Mouse (Mus musculus) midbrain, postnatal 0 days (tissue): ENCODE measurements around the gene Setdb2. TPM values are rescaled to one million over a fixed set of nuclear protein-coding genes. Genes with fewer than 3 reads are reported as not detected.
"Not testable (repeated sequence)": the region's sequence is repeated elsewhere in the genome, so short reads cannot be mapped to it uniquely, and the experiment has no call there.

Source experiments
- ATAC-seq: fragments of 200-750 bp; cut with Nextera tagmentation; 2 replicates; pipeline ENCODE4 v1.8.0; 2017; ENCODE audit warnings: moderate number of reproducible peaks, mild to moderate bottlenecking, moderate TSS enrichment, moderate library complexity; ENCODE audit not compliant: low FRiP score
- DNase-seq: peaks from one replicate; pipeline ENCODE4 v3.0.0-alpha.2; 2015; ENCODE audit warnings: low spot score
- H3K27ac ChIP-seq: fragments of 300-500 bp; sonication (generic); 2 replicates; pipeline ENCODE4 v1.5.1; 2014; ENCODE audit warnings: low read depth, mild to moderate bottlenecking, low read length, mixed read lengths
- H3K27me3 ChIP-seq: fragments of 300-500 bp; sonication (generic); 2 replicates; pipeline ENCODE4 v1.6.1; 2014; ENCODE audit warnings: low read length, control low read depth, mixed read lengths; ENCODE audit not compliant: insufficient read depth
- H3K36me3 ChIP-seq: fragments of 300-500 bp; sonication (generic); 2 replicates; pipeline ENCODE4 v1.6.1; 2014; ENCODE audit warnings: low read length, control low read depth, mixed read lengths; ENCODE audit not compliant: insufficient read depth
- H3K4me1 ChIP-seq: fragments of 300-500 bp; sonication (generic); 2 replicates; pipeline ENCODE4 v1.6.1; 2014; ENCODE audit warnings: mild to moderate bottlenecking, control low read depth, antibody characterized with exemption, low read length, mixed read lengths; ENCODE audit not compliant: insufficient read depth
- H3K4me2 ChIP-seq: fragments of 300-500 bp; sonication (generic); 2 replicates; pipeline ENCODE4 v1.6.1; 2014; ENCODE audit warnings: low read depth, mild to moderate bottlenecking, low read length, mixed read lengths; ENCODE audit not compliant: poor library complexity, severe bottlenecking
- H3K4me3 ChIP-seq: fragments of 300-500 bp; sonication (generic); 2 replicates; pipeline ENCODE4 v1.5.1; 2014; ENCODE audit warnings: low read depth, mild to moderate bottlenecking, low read length, moderate library complexity
- H3K9ac ChIP-seq: fragments of 300-500 bp; sonication (generic); replicated peaks from 2 replicates; pipeline ENCODE4 v1.6.1; 2014; ENCODE audit warnings: mild to moderate bottlenecking, low read length, moderate library complexity, mixed read lengths; ENCODE audit not compliant: poor library complexity, severe bottlenecking
- H3K9me3 ChIP-seq: fragments of 300-500 bp; sonication (generic); 2 replicates; pipeline ENCODE4 v1.6.1; 2016; ENCODE audit warnings: low read length, control low read depth
- CTCF ChIP-seq: IDR thresholded peaks from 2 replicates; pipeline ENCODE4 v1.5.1; 2016; ENCODE audit warnings: antibody characterized with exemption, mild to moderate bottlenecking
- WGBS: fragments of 180-500 bp; shearing (Covaris S2); extraction: QIAGEN DNeasy Blood & Tissue Kit; methylation state at CpG from one replicate; pipeline ENCODE4 v1.1.7; 2014; 5-methylcytosine and 5-hydroxymethylcytosine counted together
- polyA plus RNA-seq: library from polyadenylated mRNA; unstranded; fragments of >200 nt; fragmentation: Nextera tagmentation; extraction: Ambion mirVana; gene quantifications from 2 replicates; pipeline ENCODE4 v1.2.1, GENCODE M21; 2015
- total RNA-seq: library from RNA; depleted of rRNA; stranded (reverse); fragments of >200 nt; gene quantifications from 2 replicates; pipeline ENCODE4 v1.2.3, GENCODE M21; 2014

Setdb2 gene
- total and polyA plus RNA-seq, 2 experiments from 2014 or later, result 2.5 to 4.3 TPM

GRCm38 (mm10) chr14:59396999-59397398 is 43.7 kb downstream of the Setdb2 start:
- ATAC-seq (no peak), DNase-seq (no peak)
- Histone ChIP-seq H3K4me3 (no peak overlapping the region), H3K36me3 (no peaks in the 10 kb centered on the region), H3K4me1 (no peaks in the 10 kb centered on the region), H3K9me3 (no peaks in the 10 kb centered on the region), H3K4me2 (no peak overlapping the region), H3K9ac (no peak overlapping the region), H3K27me3 (no peaks in the 10 kb centered on the region), H3K27ac (no peak overlapping the region)
- TF ChIP-seq CTCF, result no peak
- 89% methylated on average over 2 of the region's 2 CpGs for WGBS

- ATAC-seq, result no peak
- H3K27me3 ChIP-seq, result no peaks in the 10 kb centered on the region
- H3K9me3 ChIP-seq, result no peaks in the 10 kb centered on the region
- no peaks in the 10 kb centered on the region for H3K36me3 ChIP-seq
- no peak within 1 kb of the TSS for H3K4me3 ChIP-seq
- H3K4me1 ChIP-seq, result no peaks in the 10 kb centered on the region
- no peak within 1 kb of the TSS for H3K9ac ChIP-seq
- no peak for TF ChIP-seq CTCF
- DNase-seq, result no peak
- WGBS, result 93% methylated on average over 3 of the region's 3 CpGs
- H3K4me2 ChIP-seq, result no peak within 1 kb of the TSS
- H3K27ac ChIP-seq, result no peak within 1 kb of the TSS
These were observed 45.4 kb downstream of the Setdb2 start, which contains the start of gene Phf11c for GRCm38 (mm10) chr14:59395281-59395680. Gene Phf11c (minus strand): TSS chr14:59395381.

GRCm38 (mm10) chr14:59390181-59390580 is 50.5 kb downstream of the Setdb2 start:
- not testable (repeated sequence) for ATAC-seq, DNase-seq

GRCm38 (mm10) chr14:59389532-59389931 is 51.2 kb downstream of the Setdb2 start:
- no peak overlapping the region for H3K4me3 ChIP-seq
- no peak overlapping the region for H3K4me2 ChIP-seq
- H3K9me3 ChIP-seq, result no peaks in the 10 kb centered on the region
- H3K27ac ChIP-seq, result no peak overlapping the region
- H3K27me3 ChIP-seq, result no peaks in the 10 kb centered on the region
- no peak for TF ChIP-seq CTCF
- WGBS, result 58% methylated on average over 1 of the region's 1 CpGs
- H3K9ac ChIP-seq, result no peak overlapping the region
- ATAC-seq (no peak), DNase-seq (no peak)
- no peaks in the 10 kb centered on the region for H3K36me3 ChIP-seq
- H3K4me1 ChIP-seq, result no peaks in the 10 kb centered on the region

More at GRCm38 (mm10) chr14:59390181-59390580, 50.5 kb downstream of the Setdb2 start:
- H3K4me2 ChIP-seq, H3K4me1 ChIP-seq, H3K9me3 ChIP-seq, H3K9ac ChIP-seq, H3K27ac ChIP-seq, H3K36me3 ChIP-seq, H3K27me3 ChIP-seq, H3K4me3 ChIP-seq: not testable (repeated sequence)
- 77% methylated on average over 4 of the region's 4 CpGs for WGBS
- TF ChIP-seq CTCF, result peak; percentile 53

- H3K27me3 ChIP-seq, result no peaks in the 10 kb centered on the region
- no peak overlapping the region for H3K27ac ChIP-seq
- H3K36me3 ChIP-seq, result no peaks in the 10 kb centered on the region
- ATAC-seq (no peak), DNase-seq (no peak)
- 93% methylated on average over 25 of the region's 25 CpGs for WGBS
- H3K9ac ChIP-seq, result no peak overlapping the region
- H3K4me3 ChIP-seq, result no peak overlapping the region
- no peaks in the 10 kb centered on the region; the same call in 1 of the 2 replicates for H3K9me3 ChIP-seq
- no peaks in the 10 kb centered on the region for H3K4me1 ChIP-seq
- no peak for TF ChIP-seq CTCF
- no peak overlapping the region for H3K4me2 ChIP-seq
These were observed 70.2 kb downstream of the Setdb2 start for GRCm38 (mm10) chr14:59370348-59371068.

GRCm38 (mm10) chr14:59366386-59367105 is 74.1 kb downstream of the Setdb2 start:
- ATAC-seq, result no peak

More at GRCm38 (mm10) chr14:59366386-59367105, 74.1 kb downstream of the Setdb2 start:
- Histone ChIP-seq H3K27me3 (no peaks in the 10 kb centered on the region), H3K4me1 (no peaks in the 10 kb centered on the region), H3K9ac (no peak overlapping the region), H3K27ac (no peak overlapping the region), H3K9me3 (no peaks in the 10 kb centered on the region; the same call in 1 of the 2 replicates), H3K4me2 (no peak overlapping the region), H3K36me3 (no peaks in the 10 kb centered on the region), H3K4me3 (no peak overlapping the region)
- DNase-seq, result no peak
- 89% methylated on average over 8 of the region's 8 CpGs for WGBS
- no peak for TF ChIP-seq CTCF
